Mouse (Mus musculus): ENCODE results near the gene Lad1.

Lad1 gene

GRCm38 (mm10) chr1:135807546-135807945 lies 10.9 kb upstream of the Lad1 start:
- DNase-seq (ENCODE audit: low spot score in 2 of 2) = peak; percentile 31 to 42

- no peak for DNase-seq (ENCODE audit: low spot score in 2 of 2)
These were observed 8.2 kb upstream of the Lad1 start for GRCm38 (mm10) chr1:135810180-135810579.

GRCm38 (mm10) chr1:135811016-135811646 lies 7.3 kb upstream of the Lad1 start:
- peak; percentile 83 to 94 for DNase-seq (ENCODE audit: low spot score in 2 of 2)

GRCm38 (mm10) chr1:135812205-135812604 lies 6.2 kb upstream of the Lad1 start:
- no peak for DNase-seq (ENCODE audit: low spot score in 2 of 2)

- DNase-seq (ENCODE audit: low spot score in 2 of 2) = no peak
These were observed 5.8 kb upstream of the Lad1 start for GRCm38 (mm10) chr1:135812618-135813017.

GRCm38 (mm10) chr1:135813071-135813470 lies 5.3 kb upstream of the Lad1 start:
- DNase-seq (ENCODE audit: low spot score in 2 of 2) = no peak

GRCm38 (mm10) chr1:135813687-135814395 lies 4.6 kb upstream of the Lad1 start:
- DNase-seq (ENCODE audit: low spot score in 2 of 2) = peak; percentile 54 to 66

- DNase-seq (ENCODE audit: low spot score in 2 of 2) = no peak
These were observed 3.9 kb upstream of the Lad1 start for GRCm38 (mm10) chr1:135814531-135814930.

GRCm38 (mm10) chr1:135817595-135817994 lies 803 bp upstream of the Lad1 start:
- peak in 1 of 2 experiments; percentile 26 for DNase-seq (ENCODE audit: low spot score in 2 of 2)

GRCm38 (mm10) chr1:135820071-135820470 lies 1.7 kb downstream of the Lad1 start:
- no peak for DNase-seq (ENCODE audit: low spot score in 2 of 2)

GRCm38 (mm10) chr1:135820736-135821364 lies 2.5 kb downstream of the Lad1 start:
- no peak for DNase-seq (ENCODE audit: low spot score in 2 of 2)

GRCm38 (mm10) chr1:135821780-135822179 lies 3.4 kb downstream of the Lad1 start:
- no peak for DNase-seq (ENCODE audit: low spot score in 2 of 2)

- peak in 1 of 2 experiments; percentile 48 for DNase-seq (ENCODE audit: low spot score in 2 of 2)
These were observed 10.5 kb downstream of the Lad1 start for GRCm38 (mm10) chr1:135828918-135829317.

GRCm38 (mm10) chr1:135834206-135834859 lies 15.9 kb downstream of the Lad1 start:
- peak; percentile 19 to 47 for DNase-seq (ENCODE audit: low spot score in 2 of 2)

GRCm38 (mm10) chr1:135834983-135835382 lies 16.6 kb downstream of the Lad1 start:
- no peak for DNase-seq (ENCODE audit: low spot score in 2 of 2)

GRCm38 (mm10) chr1:135835716-135836483 lies 17.5 kb downstream of the Lad1 start, which contains the start of gene Tnnt2:
TSS of gene Tnnt2 (plus strand) at chr1:135836354.
- no peak for DNase-seq (ENCODE audit: low spot score in 2 of 2)

- no peak for DNase-seq (ENCODE audit: low spot score in 2 of 2)
These were observed 20.2 kb downstream of the Lad1 start for GRCm38 (mm10) chr1:135838626-135839025.

GRCm38 (mm10) chr1:135839065-135839464 lies 20.7 kb downstream of the Lad1 start:
- DNase-seq (ENCODE audit: low spot score in 2 of 2) = no peak

GRCm38 (mm10) chr1:135840675-135841395 lies 22.4 kb downstream of the Lad1 start:
- no peak for DNase-seq (ENCODE audit: low spot score in 2 of 2)

- no peak for DNase-seq (ENCODE audit: low spot score in 2 of 2)
These were observed 25.3 kb downstream of the Lad1 start for GRCm38 (mm10) chr1:135843519-135844262.

All from thymus, postnatal 10 days (tissue).